Mouse (Mus musculus): ENCODE measurements around the gene Stx18.

The Stx18 gene

DNA sequence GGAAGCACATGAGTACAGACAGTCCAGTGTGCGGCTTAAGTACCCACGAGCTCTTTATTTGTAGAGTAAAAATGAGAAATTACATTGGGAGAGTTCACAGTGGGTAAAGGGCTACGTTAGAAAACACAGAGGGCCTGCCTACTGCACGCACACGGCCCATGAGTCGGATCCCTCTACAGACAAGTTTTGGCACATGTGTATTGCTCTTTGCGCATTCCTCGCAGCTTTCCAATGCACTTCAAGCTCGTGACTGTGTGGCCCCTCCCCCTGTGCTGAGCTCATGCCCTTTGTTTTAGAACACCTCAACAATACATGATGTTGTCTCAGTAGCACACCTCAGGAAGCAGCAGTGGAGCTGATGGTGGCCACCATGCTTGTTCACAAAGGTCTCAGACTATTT is 98.6 kb downstream of the Stx18 start:
- DNase-seq = no peak

DNA sequence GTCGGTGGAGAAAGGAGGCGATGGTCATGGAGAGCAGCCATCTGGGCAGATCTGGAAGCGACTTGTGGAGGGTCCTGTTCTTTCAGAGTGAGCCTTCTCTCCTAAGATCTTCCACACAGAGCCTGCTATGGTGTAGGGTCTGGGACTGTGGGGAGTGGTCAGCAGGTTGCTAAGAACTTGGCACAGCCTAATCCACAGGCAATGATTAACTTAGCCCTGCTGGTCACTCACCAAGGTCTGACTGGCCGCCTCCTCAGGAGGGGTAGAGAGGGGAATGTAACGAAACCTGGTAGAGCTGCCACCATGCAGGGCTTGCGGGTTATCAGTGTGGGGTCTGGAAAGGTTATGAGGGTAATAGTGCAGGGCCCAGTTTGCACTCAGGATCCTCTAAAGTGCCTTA is 102.4 kb downstream of the Stx18 start:
- no peak for DNase-seq

DNA sequence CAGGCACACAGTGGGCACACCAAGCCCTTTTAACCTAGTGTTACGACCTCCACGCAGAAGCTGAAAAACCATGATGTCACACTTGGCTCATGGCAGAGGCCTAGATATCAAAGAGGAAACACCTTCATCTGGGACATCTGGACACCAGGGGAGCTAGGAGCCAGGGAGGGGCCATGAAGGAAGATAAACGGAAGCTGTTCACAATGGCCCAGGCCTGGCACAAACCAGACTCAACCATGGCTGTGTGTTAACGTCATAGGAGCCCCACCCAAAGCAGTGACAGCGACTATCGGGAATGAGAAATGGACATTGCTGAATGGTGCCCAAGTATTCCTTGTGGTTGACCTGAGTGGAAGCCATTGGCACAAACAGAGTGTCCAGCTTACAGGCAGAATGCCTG is 108.0 kb downstream of the Stx18 start:
- DNase-seq = no peak

- no peak for DNase-seq
Observed at GRCm38 (mm10) chr5:38151264-38151663, 112.7 kb downstream of the Stx18 start.

- no peak for DNase-seq
Observed at GRCm38 (mm10) chr5:38152201-38153108, 113.9 kb downstream of the Stx18 start.

- no peak for DNase-seq
Observed at GRCm38 (mm10) chr5:38153636-38154035, 115.1 kb downstream of the Stx18 start.

- no peak for DNase-seq
Observed at GRCm38 (mm10) chr5:38157481-38158020, 119.0 kb downstream of the Stx18 start.

DNA sequence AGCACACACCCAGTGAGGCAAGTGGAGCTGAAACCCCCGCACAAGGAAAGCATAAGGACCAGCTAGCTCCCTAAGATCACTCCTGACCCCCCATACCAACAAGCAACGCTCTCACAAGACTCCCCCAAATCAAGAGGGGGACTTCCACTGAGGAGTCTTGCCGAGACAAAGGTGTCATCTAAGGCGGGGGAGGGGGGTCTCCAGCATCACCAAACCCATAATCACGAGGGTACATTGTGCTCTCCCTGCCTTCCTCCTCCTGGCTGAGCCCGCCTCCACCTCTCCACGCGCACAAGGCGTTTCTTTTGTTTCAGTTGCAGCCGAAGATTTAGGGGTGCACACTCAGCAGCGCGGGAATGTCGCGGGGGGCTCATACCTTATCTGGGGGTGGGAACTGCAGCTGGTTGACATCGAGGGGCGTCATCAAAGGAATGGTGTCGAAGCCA is 120.0 kb downstream of the Stx18 start:
- peak; percentile 62 for DNase-seq

GRCm38 (mm10) chr5:38158947-38159633 is 120.5 kb downstream of the Stx18 start:
- DNase-seq = peak; percentile 82

- no peak for DNase-seq
Observed at GRCm38 (mm10) chr5:38159634-38160413, 121.3 kb downstream of the Stx18 start, which contains the start of gene Nsg1. Nsg1 (minus strand) TSS chr5:38159907.

GRCm38 (mm10) chr5:38168497-38168896 is 130.0 kb downstream of the Stx18 start:
- DNase-seq = no peak

DNA sequence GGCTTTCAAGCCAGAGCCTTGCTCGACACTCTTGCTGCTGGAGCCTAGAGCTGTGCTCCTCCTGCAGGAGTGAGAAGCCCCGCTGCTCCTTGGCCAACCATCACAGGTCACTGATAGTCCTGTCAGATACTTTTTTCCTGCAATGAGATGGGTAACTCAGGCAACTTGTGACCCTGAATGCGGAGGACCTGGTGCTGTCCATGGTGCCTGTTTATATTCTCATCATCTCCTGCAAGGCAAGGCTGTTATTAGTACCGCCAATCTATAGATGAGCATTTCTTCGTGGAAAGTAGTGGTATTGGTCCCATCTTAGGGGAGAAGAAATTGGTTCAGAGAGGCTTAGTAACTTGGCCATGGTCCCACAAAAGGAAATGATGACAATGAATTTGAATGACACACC is 135.2 kb downstream of the Stx18 start:
- DNase-seq = no peak

DNA sequence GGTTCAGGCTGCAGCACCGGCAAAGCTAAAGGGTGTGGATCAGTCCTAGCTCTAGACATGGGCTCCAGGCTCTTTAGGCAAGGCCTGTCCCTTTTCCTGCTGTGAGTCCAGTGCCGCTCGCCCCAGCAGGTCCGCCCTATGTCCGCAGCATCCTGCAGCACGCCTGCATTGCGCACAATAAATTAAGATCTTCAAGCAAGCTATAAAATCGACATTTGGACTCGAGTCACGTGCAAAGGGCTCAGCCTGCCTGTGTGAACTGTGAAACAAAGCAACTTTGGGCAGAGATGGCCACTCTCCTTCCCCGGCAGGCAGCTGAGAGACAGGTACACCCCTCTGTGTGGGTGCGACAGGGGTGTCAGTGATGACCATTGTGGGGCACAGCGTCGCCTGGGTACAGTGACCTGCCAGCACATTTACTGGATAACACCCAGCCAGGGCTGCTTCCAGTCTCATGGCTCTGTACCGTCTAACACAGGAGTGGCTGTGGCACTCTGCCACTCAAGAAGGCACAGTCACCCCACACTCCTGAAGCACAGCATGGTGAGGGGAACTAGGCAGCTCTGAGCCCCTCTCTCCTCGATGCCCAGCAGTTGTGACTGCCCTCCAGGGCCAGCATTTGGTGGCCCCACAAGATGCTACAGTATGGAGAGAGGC is 135.8 kb downstream of the Stx18 start:
- no peak for DNase-seq

DNA sequence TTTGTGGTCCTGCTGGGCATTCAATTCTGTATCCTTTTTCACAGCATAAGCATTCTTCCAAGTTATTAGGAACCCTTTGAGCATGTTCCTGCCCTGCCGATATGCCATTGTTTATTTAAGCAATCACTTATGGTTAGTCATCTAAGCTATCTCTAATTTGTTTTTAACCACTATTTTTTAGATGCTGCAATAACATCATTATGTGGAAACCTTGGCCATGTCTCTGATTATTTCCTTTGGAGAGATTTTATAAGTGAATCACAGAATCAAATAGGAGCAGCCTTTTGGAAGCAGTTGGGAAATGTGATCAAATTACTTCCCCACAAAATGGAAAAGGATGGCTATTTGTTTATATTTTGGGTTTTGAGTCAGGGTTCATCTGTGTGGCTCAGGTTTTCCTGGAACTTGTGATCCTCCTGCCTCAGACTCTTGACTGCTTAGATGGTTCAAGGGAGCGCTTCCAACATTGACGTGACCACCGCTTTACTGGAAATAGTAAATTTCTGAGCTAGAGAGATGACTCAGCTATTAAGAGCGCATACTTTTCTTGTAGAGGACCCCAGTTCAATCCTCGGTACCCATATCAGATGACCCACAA is 146.2 kb downstream of the Stx18 start:
- DNase-seq = no peak

GRCm38 (mm10) chr5:38187006-38187405 is 148.5 kb downstream of the Stx18 start:
- no peak for DNase-seq

Data from right cerebral cortex, postnatal 25 days (tissue).